Mouse (Mus musculus) liver, embryonic 15.5 days (tissue): ENCODE results near the gene Hoxd4. TPM values are rescaled to one million over a fixed set of nuclear protein-coding genes. Genes with fewer than 3 reads are reported as not detected.

Source experiments
- ATAC-seq: fragments of 200-750 bp; cut with Nextera tagmentation; 2 replicates; pipeline ENCODE4 v1.8.0; 2017; ENCODE audit warnings: moderate number of reproducible peaks, mild to moderate bottlenecking, moderate library complexity; ENCODE audit not compliant: insufficient read depth
- H3K27ac ChIP-seq: fragments of 300-500 bp; sonication (generic); replicated peaks from 2 replicates; pipeline ENCODE4 v1.5.1; 2015; ENCODE audit warnings: mild to moderate bottlenecking, inconsistent platforms
- H3K27me3 ChIP-seq: fragments of 300-500 bp; sonication (generic); 2 replicates; pipeline ENCODE4 v1.6.1; 2015; ENCODE audit warnings: mild to moderate bottlenecking, inconsistent platforms
- H3K36me3 ChIP-seq: fragments of 300-500 bp; sonication (generic); replicated peaks from 2 replicates; pipeline ENCODE4 v1.6.1; 2015; ENCODE audit warnings: moderate library complexity, mild to moderate bottlenecking, inconsistent platforms
- H3K4me1 ChIP-seq: fragments of 300-500 bp; sonication (generic); replicated peaks from 2 replicates; pipeline ENCODE4 v1.6.1; 2015; ENCODE audit warnings: inconsistent platforms
- H3K4me2 ChIP-seq: fragments of 300-500 bp; sonication (generic); 2 replicates; pipeline ENCODE4 v1.6.1; 2015; ENCODE audit warnings: moderate library complexity, mild to moderate bottlenecking, inconsistent platforms
- H3K4me3 ChIP-seq: fragments of 300-500 bp; sonication (generic); replicated peaks from 2 replicates; pipeline ENCODE4 v1.5.1; 2015; ENCODE audit warnings: mild to moderate bottlenecking, inconsistent platforms
- H3K9ac ChIP-seq: fragments of 300-500 bp; sonication (generic); 2 replicates; pipeline ENCODE4 v1.6.1; 2015; ENCODE audit warnings: moderate library complexity, mild to moderate bottlenecking, inconsistent platforms
- H3K9me3 ChIP-seq: fragments of 300-500 bp; sonication (generic); replicated peaks from 2 replicates; pipeline ENCODE4 v1.6.1; 2016; ENCODE audit warnings: inconsistent platforms
- WGBS: fragments of 180-500 bp; shearing (Covaris S2); methylation state at CpG from one replicate; pipeline ENCODE4 v1.1.7; 2015; ENCODE audit warnings: mixed read lengths; ENCODE audit not compliant: insufficient replicate concordance; 5-methylcytosine and 5-hydroxymethylcytosine counted together
- polyA plus RNA-seq: library from polyadenylated mRNA; unstranded; fragments of >200 nt; fragmentation: Nextera tagmentation; extraction: Ambion mirVana; gene quantifications from 2 replicates; pipeline ENCODE4 v1.2.1, GENCODE M21; 2015

Gene Hoxd4
- polyA plus RNA-seq, 1 experiment from 2014 or later: not detected

GRCm38 (mm10) chr2:74726551-74726950 lies 14.8 kb downstream of the Hoxd4 start, which contains the start of gene Gm28230:
Gene Gm28230, plus strand, starts transcription at chr2:74726728.
- Histone ChIP-seq H3K4me3 (no peak within 1 kb of the TSS; the same call in 1 of the 2 replicates), H3K9ac (no peak within 1 kb of the TSS), H3K4me1 (no peaks in the 10 kb centered on the region), H3K36me3 (no peaks in the 10 kb centered on the region), H3K9me3 (no peaks in the 10 kb centered on the region), H3K4me2 (peak within 1 kb of the TSS; percentile 29; the same call in 1 of the 2 replicates), H3K27ac (no peak within 1 kb of the TSS), H3K27me3 (peaks cover 99% of the 10 kb centered on the region)
- WGBS: 43% methylated on average over 5 of the region's 5 CpGs
- no peak for ATAC-seq

DNA sequence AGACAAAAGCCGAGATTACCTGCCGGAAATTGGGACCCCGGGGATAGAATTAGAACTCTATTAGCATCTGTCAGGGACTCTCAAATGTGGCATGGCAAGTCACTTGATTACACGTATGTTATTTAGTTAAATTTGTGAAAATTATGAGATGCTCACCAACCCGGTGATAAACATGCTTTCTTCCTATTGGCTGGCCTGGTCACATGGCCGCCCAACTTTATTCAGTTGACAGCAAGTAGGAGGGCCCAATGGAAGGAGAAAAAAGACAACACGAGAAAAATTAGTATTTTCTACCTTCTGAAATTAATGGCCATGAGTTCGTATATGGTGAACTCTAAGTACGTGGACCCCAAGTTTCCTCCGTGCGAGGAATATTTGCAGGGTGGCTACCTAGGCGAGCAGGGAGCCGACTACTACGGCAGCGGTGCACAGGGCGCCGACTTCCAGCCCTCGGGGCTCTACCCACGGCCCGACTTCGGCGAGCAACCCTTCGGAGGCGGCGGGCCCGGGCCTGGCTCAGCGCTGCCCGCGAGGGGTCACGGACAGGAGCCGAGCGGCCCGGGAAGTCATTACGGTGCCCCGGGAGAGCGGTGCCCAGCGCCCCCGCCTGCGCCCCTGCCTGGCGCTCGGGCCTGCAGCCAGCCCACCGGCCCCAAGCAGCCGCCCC lies 15.4 kb downstream of the Hoxd4 start:
- H3K9me3 ChIP-seq: no peaks in the 10 kb centered on the region
- H3K27me3 ChIP-seq: peaks cover 99% of the 10 kb centered on the region
- H3K27ac ChIP-seq: no peak overlapping the region
- peak overlapping the region; percentile 29; the same call in 1 of the 2 replicates for H3K4me2 ChIP-seq
- H3K4me1 ChIP-seq: no peaks in the 10 kb centered on the region
- H3K9ac ChIP-seq: no peak overlapping the region
- H3K4me3 ChIP-seq: no peak overlapping the region; the same call in 1 of the 2 replicates
- ATAC-seq: no peak
- H3K36me3 ChIP-seq: no peaks in the 10 kb centered on the region
- 14% methylated on average over 42 of the region's 43 CpGs for WGBS

DNA sequence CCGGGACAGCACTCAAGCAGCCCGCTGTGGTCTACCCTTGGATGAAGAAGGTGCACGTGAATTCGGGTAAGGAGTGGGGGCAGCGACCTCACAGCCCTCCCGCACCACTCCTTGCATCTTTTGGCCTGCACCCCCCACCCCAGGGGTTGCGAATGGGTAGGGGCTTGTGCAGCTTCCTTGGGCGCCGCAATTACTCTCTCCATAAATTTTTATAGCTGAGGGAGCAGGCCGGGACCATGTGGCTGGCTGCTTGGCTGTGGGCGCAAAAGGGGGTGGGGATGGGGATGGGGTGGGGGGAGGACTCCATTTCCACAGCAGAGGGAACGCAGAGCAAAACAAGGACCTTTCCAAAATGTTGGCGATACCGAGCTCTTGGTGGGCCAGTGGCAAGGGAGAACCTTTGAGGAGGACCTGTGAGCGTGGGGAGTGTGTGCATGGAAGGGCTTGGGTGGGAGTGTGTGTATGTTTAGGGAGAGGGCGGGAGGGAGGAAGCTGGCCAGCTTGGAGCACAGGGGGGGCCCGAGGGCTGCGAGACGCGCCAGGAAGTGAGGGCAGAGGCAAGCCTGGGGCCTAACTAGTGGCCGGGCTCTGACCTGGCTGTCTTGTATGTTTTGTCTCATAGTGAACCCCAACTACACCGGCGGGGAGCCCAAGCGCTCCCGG lies 16.0 kb downstream of the Hoxd4 start:
- Histone ChIP-seq H3K4me1 (no peaks in the 10 kb centered on the region), H3K27ac (no peak overlapping the region), H3K27me3 (peaks cover 99% of the 10 kb centered on the region), H3K4me2 (peak overlapping the region; percentile 29; the same call in 1 of the 2 replicates), H3K9ac (no peak overlapping the region), H3K9me3 (no peaks in the 10 kb centered on the region), H3K36me3 (no peaks in the 10 kb centered on the region), H3K4me3 (no peak overlapping the region; the same call in 1 of the 2 replicates)
- no peak for ATAC-seq
- 7% methylated on average over 25 of the region's 25 CpGs for WGBS

GRCm38 (mm10) chr2:74728303-74728680 lies 16.6 kb downstream of the Hoxd4 start:
- Histone ChIP-seq H3K4me2 (no peak overlapping the region), H3K4me3 (no peak overlapping the region), H3K9me3 (no peaks in the 10 kb centered on the region), H3K9ac (no peak overlapping the region), H3K27ac (no peak overlapping the region), H3K27me3 (peaks cover 99% of the 10 kb centered on the region), H3K36me3 (no peaks in the 10 kb centered on the region), H3K4me1 (no peaks in the 10 kb centered on the region)
- WGBS: 31% methylated on average over 13 of the region's 13 CpGs
- ATAC-seq: no peak

- no peak overlapping the region for H3K4me3 ChIP-seq
- ATAC-seq: no peak
- no peaks in the 10 kb centered on the region for H3K4me1 ChIP-seq
- no peak overlapping the region for H3K9ac ChIP-seq
- H3K4me2 ChIP-seq: no peak overlapping the region
- H3K9me3 ChIP-seq: no peaks in the 10 kb centered on the region
- peaks cover 99% of the 10 kb centered on the region for H3K27me3 ChIP-seq
- no peaks in the 10 kb centered on the region for H3K36me3 ChIP-seq
- WGBS: 34% methylated on average over 8 of the region's 8 CpGs
- no peak overlapping the region for H3K27ac ChIP-seq
These were observed 18.6 kb downstream of the Hoxd4 start for GRCm38 (mm10) chr2:74730331-74730730.

DNA sequence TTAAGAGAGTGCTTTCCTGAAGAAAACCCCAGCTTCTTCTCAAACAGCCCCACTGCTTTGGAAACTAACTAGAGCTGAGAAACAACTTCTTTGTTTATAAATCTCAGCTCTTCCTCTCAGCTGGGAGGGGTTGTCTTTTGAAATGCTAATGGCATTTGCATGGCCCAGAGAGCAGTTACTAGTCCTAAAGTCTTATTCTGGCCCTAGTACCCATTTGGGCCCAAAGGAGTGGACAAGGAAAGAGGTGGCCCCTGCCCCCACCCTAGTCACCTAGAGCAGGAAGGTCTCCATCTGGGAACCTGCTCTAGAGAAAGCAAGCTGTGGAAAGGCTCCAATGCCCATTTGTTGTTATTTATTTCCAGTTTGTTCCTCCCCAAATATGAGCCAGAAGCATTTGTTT lies 19.3 kb downstream of the Hoxd4 start:
- Histone ChIP-seq H3K27me3 (peaks cover 99% of the 10 kb centered on the region), H3K27ac (no peak overlapping the region), H3K4me2 (no peak overlapping the region), H3K36me3 (no peaks in the 10 kb centered on the region), H3K9ac (no peak overlapping the region), H3K4me1 (no peaks in the 10 kb centered on the region), H3K4me3 (no peak overlapping the region), H3K9me3 (no peaks in the 10 kb centered on the region)
- no peak for ATAC-seq

- H3K4me2 ChIP-seq: no peak overlapping the region
- peaks cover 99% of the 10 kb centered on the region for H3K27me3 ChIP-seq
- no peak overlapping the region for H3K27ac ChIP-seq
- H3K4me3 ChIP-seq: no peak overlapping the region
- H3K36me3 ChIP-seq: no peaks in the 10 kb centered on the region
- no peak for ATAC-seq
- no peaks in the 10 kb centered on the region for H3K9me3 ChIP-seq
- H3K9ac ChIP-seq: no peak overlapping the region
- 17% methylated on average over 9 of the region's 9 CpGs for WGBS
- no peaks in the 10 kb centered on the region for H3K4me1 ChIP-seq
These were observed 20.2 kb downstream of the Hoxd4 start for GRCm38 (mm10) chr2:74731799-74732512.

DNA sequence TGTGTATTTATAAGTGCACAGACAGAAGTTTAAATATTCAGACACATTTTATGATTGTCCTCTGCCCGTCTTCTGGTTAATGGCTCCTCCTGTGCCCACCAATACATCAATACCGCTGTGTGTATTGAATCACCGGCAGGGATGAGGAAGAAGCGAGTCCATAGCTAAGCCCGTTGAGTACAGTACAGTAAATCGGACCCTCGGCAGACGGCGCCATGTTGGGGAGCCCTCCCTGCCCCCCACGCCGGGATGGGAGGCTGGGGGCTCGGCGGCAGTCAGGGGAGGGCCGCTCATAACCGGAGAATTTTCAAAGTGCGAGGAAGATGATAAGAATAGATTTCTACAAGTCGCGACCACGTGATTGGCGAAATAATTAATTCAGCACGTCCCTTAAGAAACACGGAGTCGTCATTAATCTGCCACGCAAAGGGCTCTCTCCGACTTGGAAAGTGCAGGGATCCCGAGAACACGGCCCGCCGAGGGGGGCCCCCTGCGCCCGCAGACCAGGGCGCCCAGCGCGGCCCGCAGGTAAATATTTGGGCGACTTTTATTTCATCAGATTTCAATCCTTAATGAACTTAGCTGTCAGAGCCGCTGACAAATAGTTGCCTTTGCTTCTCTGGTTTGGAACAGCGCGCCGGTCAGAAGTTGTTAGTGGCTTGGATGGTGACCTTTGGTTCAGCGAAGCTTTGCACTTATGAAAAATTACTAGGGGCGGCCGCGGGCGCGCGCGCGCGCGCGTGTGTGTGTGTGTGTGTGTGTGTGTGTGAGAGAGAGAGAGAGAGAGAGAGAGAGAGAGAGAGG lies 21.0 kb downstream of the Hoxd4 start:
- Histone ChIP-seq H3K36me3 (no peaks in the 10 kb centered on the region), H3K27ac (no peak overlapping the region), H3K9ac (no peak overlapping the region), H3K9me3 (no peaks in the 10 kb centered on the region), H3K4me2 (no peak overlapping the region), H3K27me3 (peaks cover 99% of the 10 kb centered on the region), H3K4me3 (no peak overlapping the region), H3K4me1 (no peaks in the 10 kb centered on the region)
- WGBS: 2% methylated on average over 52 of the region's 52 CpGs
- ATAC-seq: no peak

- Histone ChIP-seq H3K36me3 (no peaks in the 10 kb centered on the region), H3K4me1 (no peaks in the 10 kb centered on the region), H3K4me3 (no peak overlapping the region), H3K27ac (no peak overlapping the region), H3K4me2 (no peak overlapping the region), H3K27me3 (peaks cover 99% of the 10 kb centered on the region), H3K9me3 (no peaks in the 10 kb centered on the region), H3K9ac (no peak overlapping the region)
- ATAC-seq: no peak
- WGBS: under 1% methylated on average over 16 of the region's 16 CpGs
These were observed 21.6 kb downstream of the Hoxd4 start for GRCm38 (mm10) chr2:74733317-74733661.

- WGBS: 6% methylated on average over 6 of the region's 6 CpGs
- no peaks in the 10 kb centered on the region for H3K4me1 ChIP-seq
- peaks cover 99% of the 10 kb centered on the region for H3K27me3 ChIP-seq
- no peak overlapping the region for H3K9ac ChIP-seq
- no peak overlapping the region for H3K27ac ChIP-seq
- no peaks in the 10 kb centered on the region for H3K36me3 ChIP-seq
- H3K4me3 ChIP-seq: no peak overlapping the region
- ATAC-seq: no peak
- no peak overlapping the region for H3K4me2 ChIP-seq
- no peaks in the 10 kb centered on the region for H3K9me3 ChIP-seq
These were observed 22.0 kb downstream of the Hoxd4 start for GRCm38 (mm10) chr2:74733765-74734164.

GRCm38 (mm10) chr2:74734451-74734850 lies 22.7 kb downstream of the Hoxd4 start:
- no peak overlapping the region for H3K4me2 ChIP-seq
- WGBS: 5% methylated on average over 13 of the region's 13 CpGs
- H3K27me3 ChIP-seq: peaks cover 99% of the 10 kb centered on the region

More at GRCm38 (mm10) chr2:74734451-74734850, 22.7 kb downstream of the Hoxd4 start:
- Histone ChIP-seq H3K9ac (no peak overlapping the region), H3K4me3 (no peak overlapping the region), H3K4me1 (no peaks in the 10 kb centered on the region), H3K27ac (no peak overlapping the region), H3K36me3 (no peaks in the 10 kb centered on the region), H3K9me3 (no peaks in the 10 kb centered on the region)
- no peak for ATAC-seq
